Mouse (Mus musculus): ENCODE data around the gene Chpt1. TPM values are rescaled to one million over a fixed set of nuclear protein-coding genes. Genes with fewer than 3 reads are reported as not detected.
A peak's percentile ranks its signal among the peaks of the same experiment; 100 is the strongest.

The Chpt1 gene
- total and polyA plus RNA-seq, 2 experiments from 2014 or later, result 39.3 to 40.4 TPM

- no peak for DNase-seq (ENCODE audit: low spot score)
- no peak for TF ChIP-seq CTCF (IDR thresholded peaks at IDR 0.05; ENCODE audit: low read depth)
- no peak overlapping the region for H3K9ac ChIP-seq (replicated peaks; ENCODE audit: low read length)
Observed at GRCm38 (mm10) chr10:88505256-88505655, 1.4 kb upstream of the Chpt1 start.

DNA sequence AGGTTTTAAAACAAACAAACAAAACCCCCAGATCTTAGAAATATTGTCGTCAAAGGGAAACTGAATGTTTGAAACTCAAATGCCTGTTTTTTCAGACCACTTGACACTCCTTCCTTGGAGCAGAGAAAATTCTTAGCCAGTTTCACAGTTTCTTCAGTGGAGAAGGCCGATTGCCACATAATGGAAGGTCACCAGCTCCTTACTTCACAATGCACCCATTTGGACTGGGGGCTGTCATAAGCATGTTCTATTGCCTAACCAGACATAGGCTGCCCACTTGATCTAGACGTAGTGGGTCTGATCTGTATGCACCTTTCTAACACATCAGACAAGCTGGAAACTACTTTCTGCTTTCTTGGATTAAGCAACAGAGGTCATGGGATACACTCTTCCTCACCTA, 608 bp upstream of the Chpt1 start:
- H3K9ac ChIP-seq (replicated peaks; ENCODE audit: low read length), result peak overlapping the region; percentile 94; the same call in 1 of the 2 replicates
- no peaks in the 10 kb centered on the region for H3K27me3 ChIP-seq (ENCODE audit: insufficient read depth, low read length)
- H3K4me3 ChIP-seq (ENCODE audit: low read length), result no peak overlapping the region
- ATAC-seq, result no peak
- H3K4me2 ChIP-seq (ENCODE audit: low read depth, low read length), result peak overlapping the region; percentile 94
- peak overlapping the region; percentile 85; the same call in 1 of the 2 replicates for H3K27ac ChIP-seq
- H3K4me1 ChIP-seq (ENCODE audit: insufficient read depth, low read length), result peaks cover 12% of the 10 kb centered on the region; the same call in 1 of the 2 replicates
- no peaks in the 10 kb centered on the region for H3K36me3 ChIP-seq (ENCODE audit: insufficient read depth, low read length)
- H3K9me3 ChIP-seq (ENCODE audit: low read length), result no peaks in the 10 kb centered on the region
- no peak for TF ChIP-seq CTCF (IDR thresholded peaks at IDR 0.05; ENCODE audit: low read depth)
- no peak for DNase-seq (ENCODE audit: low spot score)
- 51% methylated on average over 3 of the region's 3 CpGs for WGBS

More at GRCm38 (mm10) chr10:88505256-88505655, 1.4 kb upstream of the Chpt1 start:
- H3K27me3 ChIP-seq (ENCODE audit: insufficient read depth, low read length), result no peaks in the 10 kb centered on the region
- no peak overlapping the region for H3K27ac ChIP-seq
- WGBS, result 82% methylated on average over 5 of the region's 5 CpGs
- no peak for ATAC-seq
- no peak overlapping the region for H3K4me3 ChIP-seq (ENCODE audit: low read length)
- H3K4me2 ChIP-seq (ENCODE audit: low read depth, low read length), result no peak overlapping the region
- H3K9me3 ChIP-seq (ENCODE audit: low read length), result no peaks in the 10 kb centered on the region
- peaks cover 12% of the 10 kb centered on the region; the same call in 1 of the 2 replicates for H3K4me1 ChIP-seq (ENCODE audit: insufficient read depth, low read length)
- H3K36me3 ChIP-seq (ENCODE audit: insufficient read depth, low read length), result no peaks in the 10 kb centered on the region

DNA sequence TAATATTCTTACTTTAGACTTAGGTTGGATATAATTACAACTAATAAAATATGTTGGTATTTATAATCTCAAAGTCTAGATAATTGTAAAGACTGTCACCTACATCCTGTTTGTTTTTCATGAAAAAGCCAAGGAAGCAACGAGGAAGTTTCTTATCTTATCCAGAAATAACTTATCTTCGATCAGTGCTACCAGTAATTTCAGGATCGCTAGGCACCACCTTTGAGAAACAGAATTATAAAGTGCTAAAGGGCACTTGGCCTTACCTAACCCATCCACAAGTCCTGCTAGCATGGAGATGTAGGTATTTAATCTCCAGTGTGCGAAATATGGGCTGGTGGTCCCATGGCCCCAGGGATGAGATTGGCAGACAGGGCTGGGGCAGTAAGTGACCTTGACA, 954 bp downstream of the Chpt1 start:
- Histone ChIP-seq H3K9ac (replicated peaks; ENCODE audit: low read length) (peak overlapping the region; percentile 94), H3K36me3 (ENCODE audit: insufficient read depth, low read length) (no peaks in the 10 kb centered on the region), H3K4me3 (ENCODE audit: low read length) (peak overlapping the region; percentile 80), H3K27me3 (ENCODE audit: insufficient read depth, low read length) (no peaks in the 10 kb centered on the region), H3K9me3 (ENCODE audit: low read length) (no peaks in the 10 kb centered on the region), H3K27ac (peak overlapping the region; percentile 85), H3K4me1 (ENCODE audit: insufficient read depth, low read length) (peaks cover 12% of the 10 kb centered on the region; the same call in 1 of the 2 replicates), H3K4me2 (ENCODE audit: low read depth, low read length) (peak overlapping the region; percentile 94)
- ATAC-seq (no peak), DNase-seq (ENCODE audit: low spot score) (no peak)
- 46% methylated on average over 4 of the region's 4 CpGs for WGBS
- no peak for TF ChIP-seq CTCF (IDR thresholded peaks at IDR 0.05; ENCODE audit: low read depth)

DNA sequence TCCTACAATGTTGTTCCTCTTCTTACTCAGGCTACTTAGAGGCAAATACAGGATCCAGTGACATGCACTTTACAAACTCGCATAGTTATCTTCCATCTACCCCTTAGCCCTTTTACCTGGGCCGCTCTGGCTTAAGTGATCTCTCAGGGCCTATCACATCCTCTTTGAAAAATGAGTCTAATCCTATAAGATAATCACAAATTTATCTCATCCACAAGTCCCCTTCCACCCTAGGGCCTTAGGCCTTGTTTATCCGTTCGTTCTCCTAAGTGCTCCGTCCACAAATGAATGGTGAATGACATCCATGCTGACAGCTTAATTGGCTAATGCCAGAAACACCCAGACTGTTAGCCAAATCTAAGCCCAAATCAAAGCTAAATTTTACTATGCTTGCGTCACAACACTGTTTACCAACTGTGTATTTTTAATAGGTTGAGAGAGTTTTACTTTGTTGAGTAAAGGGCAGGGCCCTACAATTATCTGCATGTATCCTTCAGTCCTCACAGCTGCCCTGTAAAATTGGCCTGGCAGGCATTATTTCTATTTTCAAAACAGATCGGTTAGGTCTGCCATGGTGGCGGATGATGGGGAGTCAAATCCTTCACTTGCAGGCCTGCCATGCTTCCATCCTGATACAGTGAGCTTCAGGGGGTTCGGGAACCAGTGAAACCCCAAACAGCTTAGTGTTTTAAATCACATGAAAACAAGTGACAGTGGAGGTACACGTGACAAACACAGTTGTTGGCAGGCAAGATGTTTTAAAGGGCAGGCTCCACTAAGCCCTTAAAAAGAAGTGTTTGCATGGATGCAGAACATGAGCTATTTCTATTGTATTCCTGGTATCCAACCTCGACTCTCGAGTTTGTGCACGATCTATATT, 1.7 kb downstream of the Chpt1 start:
- H3K4me2 ChIP-seq (ENCODE audit: low read depth, low read length), result peak overlapping the region; percentile 94
- 50% methylated on average over 13 of the region's 13 CpGs for WGBS
- no peaks in the 10 kb centered on the region for H3K27me3 ChIP-seq (ENCODE audit: insufficient read depth, low read length)
- H3K36me3 ChIP-seq (ENCODE audit: insufficient read depth, low read length), result no peaks in the 10 kb centered on the region
- TF ChIP-seq CTCF (IDR thresholded peaks at IDR 0.05; ENCODE audit: low read depth), result no peak
- DNase-seq (ENCODE audit: low spot score) (peak; percentile 28), ATAC-seq (no peak)
- H3K9me3 ChIP-seq (ENCODE audit: low read length), result no peaks in the 10 kb centered on the region
- H3K9ac ChIP-seq (replicated peaks; ENCODE audit: low read length), result peak overlapping the region; percentile 4; the same call in 1 of the 2 replicates
- H3K4me3 ChIP-seq (ENCODE audit: low read length), result peak overlapping the region; percentile 80
- H3K4me1 ChIP-seq (ENCODE audit: insufficient read depth, low read length), result peaks cover 12% of the 10 kb centered on the region; the same call in 1 of the 2 replicates
- H3K27ac ChIP-seq, result no peak overlapping the region

DNA sequence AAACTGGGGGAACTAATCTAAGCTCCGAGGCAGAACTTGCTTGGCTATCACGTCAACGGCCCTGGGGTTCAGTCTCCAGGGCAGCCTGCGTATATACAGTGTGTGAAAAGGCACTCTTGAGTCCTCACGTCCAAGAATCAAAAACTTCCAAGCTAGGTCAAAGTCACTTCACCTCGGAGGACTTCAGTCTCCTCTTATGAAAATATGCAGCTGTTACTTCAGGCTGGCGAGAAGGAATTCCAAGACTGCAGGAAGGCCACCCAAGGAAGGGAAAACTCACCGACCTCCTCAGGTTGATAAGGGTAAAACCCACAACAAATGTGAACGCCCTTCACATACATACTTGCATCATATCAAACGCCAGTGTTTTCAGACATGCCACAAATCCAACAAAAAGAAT, 2.5 kb downstream of the Chpt1 start:
- Histone ChIP-seq H3K36me3 (ENCODE audit: insufficient read depth, low read length) (no peaks in the 10 kb centered on the region), H3K4me1 (ENCODE audit: insufficient read depth, low read length) (peaks cover 12% of the 10 kb centered on the region; the same call in 1 of the 2 replicates), H3K4me2 (ENCODE audit: low read depth, low read length) (no peak overlapping the region), H3K27me3 (ENCODE audit: insufficient read depth, low read length) (no peaks in the 10 kb centered on the region), H3K4me3 (ENCODE audit: low read length) (no peak overlapping the region), H3K9me3 (ENCODE audit: low read length) (no peaks in the 10 kb centered on the region), H3K27ac (no peak overlapping the region), H3K9ac (replicated peaks; ENCODE audit: low read length) (no peak overlapping the region)
- 86% methylated on average over 10 of the region's 10 CpGs for WGBS
- TF ChIP-seq CTCF (IDR thresholded peaks at IDR 0.05; ENCODE audit: low read depth), result no peak
- no peak for ATAC-seq
- DNase-seq (ENCODE audit: low spot score), result no peak

- Histone ChIP-seq H3K27me3 (ENCODE audit: insufficient read depth, low read length) (no peaks in the 10 kb centered on the region), H3K36me3 (ENCODE audit: insufficient read depth, low read length) (no peaks in the 10 kb centered on the region), H3K9me3 (ENCODE audit: low read length) (no peaks in the 10 kb centered on the region), H3K9ac (replicated peaks; ENCODE audit: low read length) (no peak overlapping the region), H3K4me2 (ENCODE audit: low read depth, low read length) (no peak overlapping the region), H3K27ac (no peak overlapping the region), H3K4me1 (ENCODE audit: insufficient read depth, low read length) (peaks cover 12% of the 10 kb centered on the region; the same call in 1 of the 2 replicates), H3K4me3 (ENCODE audit: low read length) (no peak overlapping the region)
- DNase-seq (ENCODE audit: low spot score) (no peak), ATAC-seq (no peak)
- 60% methylated on average over 5 of the region's 5 CpGs for WGBS
- TF ChIP-seq CTCF (IDR thresholded peaks at IDR 0.05; ENCODE audit: low read depth), result no peak
Observed at GRCm38 (mm10) chr10:88499993-88500392, 3.9 kb downstream of the Chpt1 start.

Measured in hindbrain, postnatal 0 days (tissue).